Mouse (Mus musculus) adrenal gland (tissue): ENCODE measurements at regions not wholly inside any gene's neighbourhood (a gene's known extent, or its start where the extent isn't known, plus 50 kb on each side); places are given as distances from the start of the nearest gene placed in this dataset.

Source experiments
- intact Hi-C: fragments of 180-260 bp; cut with DNase I; formaldehyde crosslinking; loops from one replicate; pipeline ENCODE4 v1.15.1; 2025

DNA sequence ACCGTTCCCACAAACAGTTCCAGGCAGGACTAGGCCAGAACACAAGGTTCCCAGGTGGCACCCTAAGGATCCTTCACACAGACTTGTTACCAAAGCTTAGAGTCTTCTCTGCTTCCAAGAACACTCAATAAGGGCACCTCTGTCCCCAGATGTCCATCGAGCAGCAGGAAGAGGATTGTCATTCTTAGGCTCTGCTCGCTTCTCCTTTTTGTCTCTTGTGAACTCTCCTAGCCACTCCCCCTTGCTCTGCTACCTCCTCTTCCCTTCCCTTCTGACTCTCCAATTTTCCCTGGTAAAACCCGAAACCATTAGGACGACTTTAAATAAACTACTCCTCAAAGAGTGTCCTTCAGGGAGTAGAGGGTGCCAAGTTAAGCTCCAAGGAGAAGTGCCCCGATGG, 124.4 kb upstream of the Pja1 start:
- intact Hi-C loops: no loop called here

DNA sequence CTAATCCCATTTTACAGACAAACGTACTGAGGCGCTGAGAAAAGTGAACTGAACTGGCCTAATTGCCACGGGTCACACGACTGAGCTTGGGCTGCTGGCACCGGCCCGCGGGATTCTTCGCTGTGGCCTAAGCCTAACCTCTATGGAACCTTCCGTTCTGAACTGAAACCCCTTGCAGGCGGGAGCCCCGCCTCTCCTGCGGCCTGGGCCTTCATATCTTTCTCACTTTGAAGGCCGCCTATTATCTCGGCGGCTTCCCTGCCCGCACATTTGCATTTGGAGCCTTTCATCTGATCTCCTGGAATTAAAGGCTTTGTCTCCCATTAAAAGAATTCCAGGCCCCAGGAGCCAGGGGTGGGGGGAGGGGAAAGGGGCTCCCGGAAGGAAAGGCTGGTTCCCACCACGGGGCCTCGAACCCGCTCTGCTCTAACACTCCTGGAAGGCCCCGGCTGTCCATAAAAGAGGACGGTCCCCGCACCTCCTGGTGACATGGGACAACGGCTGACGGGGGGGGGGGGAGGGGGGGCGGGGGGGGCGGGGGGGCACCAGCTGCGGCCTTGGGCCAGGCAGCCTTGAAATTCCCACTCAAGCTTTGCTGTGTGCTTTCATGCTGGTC, 122.9 kb upstream of the Pja1 start:
- intact Hi-C loops: no loop called here

DNA sequence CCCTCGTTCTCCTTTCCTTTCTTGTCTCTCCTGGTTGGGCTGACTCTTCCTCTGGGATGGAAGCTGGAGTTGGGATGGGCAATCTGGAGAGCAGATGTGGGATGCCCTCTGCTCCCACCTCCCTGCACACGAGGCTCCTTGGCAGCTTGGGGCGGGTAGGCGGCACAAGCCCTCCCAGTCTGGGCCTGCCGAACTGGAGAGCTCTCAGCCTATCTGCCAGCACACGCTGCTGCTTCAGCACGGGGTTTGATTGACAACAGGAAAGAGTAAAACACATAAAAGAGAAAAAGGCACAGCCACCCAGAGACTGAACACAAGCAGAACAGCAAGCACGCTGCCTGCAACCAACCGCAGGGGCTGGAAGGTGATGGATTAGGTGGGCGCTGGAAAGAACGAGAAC, 121.9 kb upstream of the Pja1 start:
- intact Hi-C loops: no loop called here

DNA sequence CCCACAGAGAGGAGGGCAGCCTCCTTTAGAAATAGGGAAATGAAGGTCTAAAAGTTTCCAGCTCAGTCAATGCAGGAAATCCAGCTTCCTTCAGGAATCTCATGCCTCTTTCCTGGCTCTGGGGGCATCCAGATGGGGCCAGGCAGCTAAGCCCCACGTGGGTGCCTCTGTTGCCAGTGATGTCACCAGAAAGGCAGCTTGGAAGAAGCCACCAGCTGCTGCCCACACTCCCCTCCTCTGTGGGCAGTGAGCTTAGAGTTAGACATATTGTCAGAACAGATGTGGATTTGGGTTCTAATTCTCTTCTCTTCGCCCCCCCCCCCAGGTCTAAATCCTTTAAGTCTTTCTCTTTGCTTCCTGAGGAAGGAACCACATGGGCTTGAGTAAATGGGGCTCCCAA, 116.2 kb upstream of the Pja1 start:
- intact Hi-C loops: no loop called here

DNA sequence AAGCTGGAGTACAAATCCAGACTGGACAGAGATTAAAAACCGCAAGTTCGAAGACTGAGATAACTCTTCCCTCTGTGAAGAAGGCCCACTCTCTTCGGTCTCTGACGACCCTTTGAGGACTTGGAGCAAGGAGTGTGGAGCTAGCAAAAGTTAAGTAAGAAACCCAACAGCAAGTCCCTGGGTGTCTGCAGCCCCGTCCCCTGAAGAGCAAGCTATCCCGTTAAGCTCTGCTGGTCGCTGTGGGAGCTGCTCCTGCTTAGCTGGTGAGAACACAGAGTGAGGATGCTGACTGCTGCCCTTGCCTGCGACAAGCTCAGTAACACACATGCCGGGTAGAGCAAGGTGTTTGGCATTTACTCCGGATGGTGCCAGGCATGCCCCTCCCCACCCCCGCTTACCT, 115.2 kb upstream of the Pja1 start:
- intact Hi-C loops: no loop called here

DNA sequence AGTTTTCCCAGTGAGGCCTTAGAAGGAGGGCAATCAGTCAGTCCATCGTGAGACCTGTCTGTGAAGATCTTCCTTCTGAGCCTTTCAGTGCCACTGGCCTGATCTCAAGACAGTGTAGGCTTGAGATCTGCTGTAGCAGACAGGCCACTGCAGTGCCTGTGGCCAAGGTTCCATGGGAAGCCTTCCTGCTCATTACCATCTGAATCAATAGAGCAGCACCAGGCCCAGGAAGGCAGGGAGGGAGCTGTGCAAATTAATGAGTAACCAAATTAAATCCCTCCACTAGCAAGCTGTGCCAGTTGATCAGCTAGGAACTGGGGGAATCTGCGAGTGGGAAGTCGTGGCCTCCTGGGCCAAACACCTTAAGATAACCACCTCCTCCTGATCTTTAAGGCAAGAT, 114.6 kb upstream of the Pja1 start:
- intact Hi-C loops: no loop called here

DNA sequence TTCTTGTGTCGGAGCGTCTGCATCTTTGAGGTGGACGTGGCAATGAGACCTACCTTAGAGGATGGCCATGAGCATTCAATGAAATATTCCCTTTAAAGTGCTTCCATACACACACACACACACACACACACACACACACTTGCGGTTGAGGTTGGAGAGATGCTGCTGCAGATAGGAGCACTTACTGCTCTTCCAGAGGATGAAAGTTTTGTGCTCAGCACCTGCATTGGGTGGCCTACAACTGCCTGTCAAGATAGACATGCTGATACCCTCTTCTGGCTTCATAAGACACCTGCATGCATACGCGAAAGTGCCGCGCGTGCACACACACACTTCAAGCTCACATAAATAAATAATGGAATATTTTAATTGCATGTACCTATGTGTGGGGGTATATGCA, 111.5 kb upstream of the Pja1 start:
- intact Hi-C loops: no loop called here

DNA sequence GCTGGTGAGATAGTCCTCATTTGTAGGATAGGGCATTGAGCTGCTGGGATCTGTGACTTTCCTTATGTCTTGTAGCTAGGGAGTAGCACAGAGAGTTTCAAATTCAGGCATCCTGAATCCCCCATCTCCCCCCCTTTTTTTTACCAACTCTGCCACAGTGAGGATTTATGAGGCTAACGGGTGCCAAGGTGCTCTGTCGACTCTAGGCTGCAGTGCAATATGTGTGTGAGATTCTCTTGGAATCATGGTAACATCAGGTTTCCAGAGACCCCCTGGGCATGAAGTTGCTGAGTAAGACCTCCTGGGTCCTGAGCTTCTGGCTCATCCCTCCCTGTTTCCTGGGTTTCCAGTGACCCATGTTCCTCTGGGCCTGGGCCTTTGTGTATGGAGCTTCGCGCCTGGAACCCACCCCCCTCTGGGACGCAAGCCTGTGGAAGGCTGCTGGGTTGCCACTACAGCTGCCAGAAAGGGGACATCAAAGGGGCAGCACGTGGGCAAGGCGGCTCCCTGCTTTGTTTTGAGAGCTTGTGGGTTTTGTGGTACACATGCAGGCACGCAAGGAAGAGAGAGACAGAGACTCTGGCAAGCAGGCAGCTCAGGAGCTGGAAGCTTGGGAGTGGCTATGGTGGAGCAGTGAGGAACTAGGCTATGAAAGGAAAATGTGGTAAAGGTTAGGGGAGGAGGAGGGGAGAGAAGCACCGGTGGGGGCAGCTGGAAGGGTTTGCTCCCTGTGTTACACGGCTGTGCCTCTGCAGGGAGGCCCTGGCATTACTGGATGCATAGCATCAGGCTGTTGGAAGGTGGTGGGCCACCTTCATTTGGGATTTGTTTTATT, 110.8 kb upstream of the Pja1 start:
- intact Hi-C loops: no loop called here

DNA sequence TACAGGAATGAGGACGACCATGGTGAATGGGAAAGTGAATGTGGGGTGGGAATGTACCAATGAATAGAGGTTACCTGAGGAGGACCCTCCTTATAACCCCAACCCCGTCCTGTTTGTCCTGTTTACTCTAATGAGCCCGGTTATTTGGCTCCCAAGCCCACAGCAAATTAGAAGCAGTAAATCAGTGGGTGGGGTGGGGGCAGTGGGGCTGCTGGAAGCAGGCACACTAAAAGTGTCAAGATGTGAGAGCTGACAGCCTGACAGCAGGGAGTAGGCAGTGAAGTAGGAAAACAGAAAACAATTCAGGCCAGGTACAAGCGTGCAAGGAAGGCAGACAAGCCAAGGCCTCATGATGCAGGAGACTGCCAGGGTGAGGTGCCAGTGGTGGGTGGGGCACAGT, 108.1 kb upstream of the Pja1 start:
- intact Hi-C loops: no loop called here

DNA sequence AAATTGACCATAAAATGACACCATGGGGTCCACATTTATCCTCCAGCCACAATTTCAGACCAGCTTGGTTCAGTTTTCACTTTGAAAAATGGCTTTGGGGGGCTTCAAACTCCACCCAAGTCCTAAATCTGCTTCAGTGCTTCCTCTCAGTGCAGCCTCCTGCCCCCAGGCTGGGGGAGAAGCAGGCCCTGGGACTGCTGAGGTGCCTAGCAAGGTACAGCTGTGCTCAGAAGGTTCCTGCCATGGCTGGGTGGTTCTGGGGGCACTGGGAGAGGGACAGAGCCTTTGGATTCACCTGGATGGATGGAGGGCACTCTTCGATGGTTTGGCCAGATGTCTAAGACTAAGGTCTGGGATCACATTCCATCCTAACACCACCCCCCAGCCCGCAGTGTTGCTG, 107.7 kb upstream of the Pja1 start:
- intact Hi-C loops: no loop called here

DNA sequence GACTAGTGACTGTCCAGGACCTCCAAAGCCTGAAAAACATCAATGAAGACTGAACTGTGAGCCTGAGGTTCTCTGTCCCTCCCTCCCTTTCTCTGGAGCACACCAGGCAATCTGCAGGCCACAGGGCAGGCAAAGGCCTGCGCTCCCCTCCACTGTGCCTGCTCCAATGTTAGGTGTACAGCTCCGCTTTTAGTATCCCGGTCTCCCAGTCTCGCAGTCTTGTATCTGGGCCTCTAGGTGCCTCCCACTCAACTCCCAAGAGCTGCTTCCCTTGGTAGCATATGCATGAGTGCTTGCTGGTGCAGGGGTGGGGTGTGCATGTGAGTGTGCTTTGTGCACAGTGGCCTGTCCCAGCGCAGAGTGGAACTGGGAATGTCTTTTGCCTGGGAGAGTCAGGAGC, 104.0 kb upstream of the Pja1 start:
- intact Hi-C loops: no loop called here

DNA sequence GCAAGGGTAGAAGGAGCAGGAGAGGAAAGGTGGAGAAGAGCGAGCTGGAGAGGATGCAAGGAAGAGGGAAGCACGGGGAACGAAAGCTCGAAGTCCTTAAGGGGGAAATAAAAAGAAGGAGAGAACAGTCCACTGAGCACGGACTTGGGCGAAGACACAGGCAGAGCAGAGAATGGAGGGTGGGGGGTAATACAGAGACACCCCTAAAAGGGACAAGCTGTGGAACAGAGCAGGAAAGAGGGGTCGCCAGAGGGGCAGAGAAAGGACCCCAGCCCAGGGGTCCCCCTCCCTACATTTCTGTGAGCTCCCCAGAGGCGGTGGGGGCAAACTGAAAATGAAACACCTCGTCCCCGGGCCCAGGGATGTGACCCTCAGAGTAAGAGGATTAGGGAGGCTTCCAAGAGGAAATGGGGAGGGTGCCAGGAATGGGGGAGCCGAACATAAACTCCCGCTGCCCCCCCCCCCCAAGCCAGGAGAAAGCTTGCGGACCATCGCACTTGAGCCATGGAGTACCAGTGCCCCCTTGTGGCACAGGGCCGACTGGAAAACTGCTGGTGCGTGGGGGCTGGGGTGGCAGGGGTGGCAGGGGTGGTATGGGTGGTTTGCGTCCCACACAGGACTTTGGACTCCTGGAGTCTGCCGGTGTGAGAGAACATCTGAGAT, 103.5 kb upstream of the Pja1 start:
- intact Hi-C loops: loop anchor here (5.0 kb wide), 1 partner anchor 442 kb away; no protein-coding TSS in a partner anchor

DNA sequence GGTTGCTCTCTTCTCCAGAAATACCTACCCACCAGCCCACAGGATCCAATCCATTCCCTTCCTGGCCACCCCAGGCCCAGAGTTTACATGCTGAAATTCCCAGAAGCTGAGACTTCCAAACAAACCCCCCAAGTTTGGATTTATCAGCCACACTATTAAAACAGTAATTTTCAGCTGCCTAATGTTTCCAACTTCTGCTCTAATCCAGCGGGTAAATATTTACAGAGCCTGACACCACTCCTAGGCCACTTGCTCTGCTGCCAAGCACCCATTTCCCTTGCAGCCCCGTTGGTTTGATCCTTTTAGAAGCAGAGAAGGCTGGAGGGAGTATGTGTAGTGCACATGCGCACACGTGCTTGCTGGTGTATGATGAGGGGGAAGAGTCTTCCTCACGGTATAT, 99.1 kb upstream of the Pja1 start:
- intact Hi-C loops: loop anchor here (5.0 kb wide), 1 partner anchor 438 kb away; no protein-coding TSS in a partner anchor

DNA sequence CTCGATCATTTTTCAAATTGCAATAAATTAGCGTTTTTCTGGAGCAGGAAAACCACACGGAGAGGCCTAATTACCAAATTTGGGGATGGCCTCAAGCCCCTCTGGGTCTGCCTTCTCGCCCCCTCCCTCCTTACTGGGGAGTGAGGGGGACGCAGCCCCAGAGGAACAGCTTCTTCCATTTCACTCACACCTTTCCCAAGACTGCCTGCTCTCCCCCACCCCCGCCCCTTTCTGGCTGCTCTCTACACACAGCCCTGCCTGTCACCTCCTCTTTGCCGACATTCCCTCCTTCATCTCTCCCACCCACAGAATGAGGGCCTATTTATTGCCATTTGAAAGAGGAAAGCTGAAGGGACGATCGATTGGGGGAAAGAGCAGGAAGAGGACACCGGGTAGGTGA, 97.2 kb upstream of the Pja1 start:
- intact Hi-C loops: no loop called here

DNA sequence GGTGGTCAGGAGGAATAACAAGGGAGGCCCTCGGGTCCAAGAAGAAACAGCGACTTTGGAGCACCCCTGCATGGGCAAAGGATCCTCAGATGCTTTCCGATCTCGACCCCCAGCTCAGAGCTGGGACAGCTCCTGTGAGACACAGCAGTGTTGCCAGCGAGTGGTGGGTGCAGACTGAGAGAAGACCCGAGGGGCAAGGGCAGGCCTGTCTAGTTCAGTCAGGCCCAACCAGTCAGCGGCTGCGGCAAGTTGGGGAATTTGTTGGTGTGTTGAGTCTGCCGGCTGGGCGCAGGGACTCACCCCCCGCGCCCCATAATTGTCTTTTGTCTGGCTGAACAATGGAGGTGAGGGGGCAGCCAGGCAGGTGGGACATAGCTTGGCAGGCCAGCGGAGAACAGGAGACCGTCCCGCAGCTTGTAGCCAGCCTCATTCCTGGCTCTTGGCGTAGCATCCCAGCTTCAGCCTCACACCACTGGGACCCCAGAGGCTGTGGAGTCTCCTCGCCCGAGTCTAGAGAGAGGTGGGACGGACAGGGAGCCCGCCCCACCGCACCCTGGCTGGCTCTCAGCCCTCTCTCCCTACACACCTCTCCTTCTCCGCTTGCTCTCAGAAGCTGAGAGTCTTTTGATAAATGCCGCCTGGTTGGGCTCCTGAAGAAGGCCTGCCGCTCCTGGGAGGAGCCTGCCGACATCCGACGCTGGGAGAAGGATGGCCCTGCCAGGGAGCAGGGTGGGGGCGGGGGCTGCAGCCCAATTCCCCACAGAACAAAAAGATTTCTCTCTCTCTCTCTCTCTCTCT, 96.5 kb upstream of the Pja1 start:
- intact Hi-C loops: no loop called here

DNA sequence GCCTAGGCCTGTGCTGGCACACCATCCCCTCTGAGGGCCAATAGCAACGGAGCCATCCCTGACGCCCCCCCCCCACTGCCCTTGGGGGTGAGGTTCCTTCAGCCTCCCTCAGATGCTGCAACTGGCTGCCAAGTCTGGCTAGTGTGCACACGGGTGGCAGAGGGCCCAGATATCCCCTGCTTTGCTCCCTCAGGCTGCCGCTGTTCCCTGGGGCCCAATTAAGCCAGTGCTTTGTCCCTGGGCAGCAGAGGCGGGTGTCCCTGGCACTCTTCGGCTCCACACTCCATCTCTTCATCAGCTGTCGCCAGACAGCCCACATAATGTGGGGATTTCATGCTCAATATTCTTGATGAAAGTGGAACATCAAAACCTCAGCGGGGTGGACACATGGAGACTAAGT, 90.9 kb upstream of the Pja1 start:
- intact Hi-C loops: no loop called here

DNA sequence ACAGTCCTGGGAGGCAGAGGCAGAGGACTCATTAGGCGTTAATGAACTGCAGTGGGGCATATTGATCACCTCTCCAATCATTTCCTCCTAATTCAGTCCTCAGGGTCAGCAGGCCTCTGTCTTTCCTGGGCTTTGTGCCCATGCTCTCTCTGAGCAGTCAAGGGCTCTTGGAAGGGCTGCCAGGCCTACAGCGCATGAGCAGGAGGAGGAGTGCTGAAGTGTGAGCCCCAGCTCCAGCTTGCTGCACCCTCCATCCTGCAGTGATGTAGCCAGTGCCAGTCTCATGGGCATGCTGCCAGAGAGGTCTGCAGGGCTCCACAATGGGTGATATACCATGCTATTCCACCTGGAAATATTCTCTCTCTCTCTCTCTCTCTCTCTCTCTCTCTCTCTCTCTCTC, 89.6 kb upstream of the Pja1 start:
- intact Hi-C loops: no loop called here

DNA sequence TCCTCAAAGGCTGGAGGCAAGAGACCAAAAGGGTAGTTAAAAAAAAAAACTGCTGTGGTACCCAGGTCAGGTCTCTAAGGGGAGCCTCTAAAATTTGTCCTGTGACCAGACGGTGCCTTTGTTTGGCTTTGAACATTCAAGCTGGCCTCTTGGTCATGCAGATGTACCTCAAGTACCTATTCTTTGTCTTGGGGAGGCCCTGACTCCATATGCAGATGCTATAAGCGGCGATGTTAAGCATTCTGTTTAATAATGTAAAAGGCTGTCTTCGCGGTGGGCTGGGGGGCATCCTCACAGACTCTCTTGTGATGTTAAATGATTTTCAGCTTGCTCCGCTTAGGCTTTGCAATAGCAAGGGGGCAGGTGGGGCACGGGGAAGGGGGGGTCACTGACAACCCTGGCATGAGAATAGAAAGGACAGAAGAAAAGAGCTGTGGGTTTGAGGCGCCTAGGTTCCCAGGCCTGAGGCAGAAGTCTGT, 85.8 kb upstream of the Pja1 start:
- intact Hi-C loops: no loop called here

DNA sequence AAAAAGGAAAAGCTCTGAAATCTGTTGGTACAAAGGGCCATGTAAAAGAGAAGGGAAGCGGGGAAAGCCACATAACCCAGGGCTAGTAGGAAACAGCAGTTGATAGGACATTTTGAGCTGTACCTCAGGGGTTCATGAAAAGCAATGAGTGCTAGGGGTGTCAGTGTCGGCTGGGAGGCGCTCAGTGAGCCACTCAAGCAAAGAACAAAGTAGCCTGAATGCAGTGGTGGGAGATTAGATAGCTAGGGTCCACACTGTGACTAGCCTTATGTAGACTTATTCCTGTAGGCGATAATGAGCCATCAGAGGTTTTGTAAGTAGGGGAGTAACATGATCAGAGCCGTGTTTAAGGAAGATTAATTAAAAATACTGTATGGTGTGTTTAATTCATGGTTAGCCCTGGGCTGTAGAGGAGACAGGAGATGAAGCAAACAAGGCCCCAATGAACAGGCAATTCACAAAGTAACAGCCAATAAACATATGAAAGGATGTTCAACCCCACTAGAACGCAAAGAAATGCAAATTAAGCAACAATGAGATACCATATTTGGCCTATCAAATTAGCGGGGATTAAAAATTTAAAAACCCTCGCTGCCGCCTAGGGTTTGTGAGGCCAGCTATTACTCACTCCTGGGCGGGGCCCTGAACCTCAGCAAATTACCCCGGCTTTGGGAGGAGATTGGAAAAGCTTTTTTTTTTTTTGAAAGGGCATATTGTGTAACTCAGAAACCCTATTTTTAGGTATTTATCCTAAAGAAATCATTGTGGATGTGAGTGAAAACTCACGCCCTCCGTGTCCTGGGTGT, 85.1 kb upstream of the Pja1 start:
- intact Hi-C loops: no loop called here

DNA sequence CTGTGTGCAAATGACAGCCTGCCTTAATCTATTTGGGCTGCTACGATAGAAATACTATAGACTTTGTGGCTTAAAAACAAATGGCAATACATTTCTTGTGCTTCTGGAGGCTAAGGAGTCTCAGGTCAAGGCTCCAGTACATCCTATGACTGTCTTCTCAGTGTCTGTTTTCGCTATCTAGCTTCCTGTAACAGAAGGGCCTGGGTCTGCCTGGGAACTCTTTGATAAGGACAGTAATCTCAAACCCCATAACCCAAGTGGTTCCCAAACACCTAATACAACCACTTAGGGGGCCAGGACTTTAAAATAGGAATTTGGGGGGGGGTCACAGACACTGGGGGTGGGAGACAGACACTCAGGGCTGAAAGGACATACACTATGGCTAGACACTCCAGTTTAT, 81.7 kb upstream of the Pja1 start:
- intact Hi-C loops: no loop called here
